Mouse (Mus musculus) v-Abl transformed pro-B cells (cell line): ENCODE results near the gene Gm26920.
"Not testable (repeated sequence)": the region's sequence is repeated elsewhere in the genome, so short reads cannot be mapped to it uniquely, and the experiment has no call there.

ENCODE experiments used
- in situ Hi-C, 2 experiments: fragments of 400-800 bp; cut with MboI; formaldehyde crosslinking; loops; one replicate each; pipeline ENCODE4 v1.15.1; 2025; ENCODE audit not compliant: unreplicated experiment in 2 of 2

Gm26920 gene

DNA sequence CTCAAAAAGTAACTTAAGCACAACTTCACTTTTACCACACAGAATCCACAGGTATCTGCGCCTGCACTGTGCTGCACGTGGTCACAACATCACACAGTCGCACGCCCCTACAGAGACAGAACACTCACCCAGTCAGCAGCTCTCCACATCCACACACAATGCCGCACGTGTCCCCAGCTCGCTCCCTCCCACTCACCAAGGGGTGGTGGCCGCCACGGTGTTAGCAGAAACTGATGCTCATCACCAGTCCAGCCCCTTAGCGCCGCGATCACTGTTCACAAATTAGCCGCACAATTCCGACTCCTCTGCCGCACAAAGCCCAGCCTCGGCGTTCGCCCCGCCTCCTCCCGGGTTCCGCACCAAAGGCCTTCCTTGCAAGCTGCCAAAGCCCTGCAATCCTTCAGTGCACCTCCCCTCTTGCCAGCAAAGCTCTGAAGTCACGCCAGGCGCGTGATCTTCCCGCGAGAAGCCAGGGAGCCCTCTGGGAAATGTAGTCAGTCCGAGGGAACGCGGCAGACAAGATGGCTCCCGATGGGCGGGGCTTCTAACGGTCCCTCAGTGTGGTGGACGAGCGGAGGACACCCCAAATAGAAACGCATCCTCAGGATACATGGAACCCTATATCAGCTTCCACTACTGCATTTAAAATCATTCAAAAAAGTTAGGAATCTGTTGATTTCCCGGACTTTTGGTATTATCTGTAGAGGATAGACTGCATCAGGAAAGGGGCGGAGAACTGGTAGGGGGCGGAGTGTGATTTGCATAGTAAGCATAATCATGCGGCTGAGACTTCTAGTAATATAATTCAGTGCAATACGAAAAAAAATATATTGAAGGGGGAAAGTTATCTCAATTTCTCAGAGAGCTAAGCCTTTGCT, at the start of gene Gm26920, which contains the start of gene Zfp566:
Gene Gm26920, minus strand, starts transcription at position 319 of the 878 bp plus-strand sequence.
Gene Zfp566, minus strand, starts transcription at position 436 of the 878 bp plus-strand sequence.
- in situ Hi-C loops, result loop anchor here (10.0 to 25.0 kb wide), 2 partner anchors 76 to 1278 kb away; partner anchors contain the start of gene Hnrnpl (in 1 of the 2)

DNA sequence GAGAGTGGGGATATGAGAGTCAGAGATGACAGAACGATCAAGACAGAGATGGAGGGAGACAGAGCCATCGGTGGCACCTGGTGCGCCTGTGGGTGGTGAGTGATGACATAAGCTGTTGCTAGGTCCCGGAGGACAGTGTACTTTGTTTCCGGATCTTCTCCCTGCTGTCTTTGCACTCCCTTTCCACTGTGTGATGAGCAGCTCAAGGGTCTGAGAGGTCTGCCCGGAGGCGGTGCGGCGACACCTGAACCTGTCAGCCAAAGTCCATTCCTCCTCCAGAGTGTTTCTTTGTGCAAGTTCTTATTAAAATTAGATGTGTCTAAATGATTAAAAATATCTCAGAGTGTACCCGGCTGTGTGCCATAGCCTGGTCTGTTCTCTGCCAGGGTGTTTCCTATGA, 46.6 kb upstream of the Gm26920 start:
- in situ Hi-C loops, result no loop called here

DNA sequence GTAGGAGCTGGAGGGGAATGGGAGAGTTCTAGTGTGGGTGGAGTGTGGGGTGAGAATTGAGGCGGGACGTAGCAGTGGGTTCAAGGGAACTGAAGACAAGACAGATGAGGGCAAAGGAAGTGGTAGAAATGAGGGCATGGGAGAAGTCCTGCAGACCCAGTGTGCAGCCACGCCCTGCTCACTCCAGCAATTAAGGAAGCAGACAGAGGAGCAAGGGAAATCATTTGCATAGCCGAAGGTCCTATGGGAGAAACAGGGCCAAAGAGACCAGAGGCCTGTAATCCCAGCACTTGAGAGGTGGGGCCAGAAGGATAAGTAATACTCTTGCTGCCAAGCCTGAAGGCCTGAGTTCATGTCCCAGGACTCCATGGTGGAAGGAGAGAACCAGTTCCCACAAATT, 42.2 kb upstream of the Gm26920 start:
- in situ Hi-C loops, result no loop called here

DNA sequence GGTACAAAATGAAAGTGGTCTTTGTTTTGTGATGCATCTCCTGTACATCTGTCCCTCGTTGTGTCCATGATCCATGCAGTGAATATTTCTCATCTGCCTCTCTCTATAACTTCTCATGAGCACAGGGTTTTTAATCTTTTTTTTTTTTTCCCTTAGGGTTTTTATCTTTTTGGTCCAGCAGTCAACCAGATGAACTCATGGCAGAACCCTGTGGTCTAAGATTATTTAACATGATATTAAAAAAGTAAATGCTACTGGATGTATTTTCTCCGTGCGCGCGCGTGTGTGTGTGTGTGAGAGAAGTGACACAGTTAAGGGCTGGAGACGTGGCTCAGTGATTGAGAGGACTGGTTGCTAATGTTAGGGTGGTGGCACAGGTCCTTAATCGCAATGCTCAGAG, 39.7 kb upstream of the Gm26920 start:
- in situ Hi-C loops, result no loop called here

DNA sequence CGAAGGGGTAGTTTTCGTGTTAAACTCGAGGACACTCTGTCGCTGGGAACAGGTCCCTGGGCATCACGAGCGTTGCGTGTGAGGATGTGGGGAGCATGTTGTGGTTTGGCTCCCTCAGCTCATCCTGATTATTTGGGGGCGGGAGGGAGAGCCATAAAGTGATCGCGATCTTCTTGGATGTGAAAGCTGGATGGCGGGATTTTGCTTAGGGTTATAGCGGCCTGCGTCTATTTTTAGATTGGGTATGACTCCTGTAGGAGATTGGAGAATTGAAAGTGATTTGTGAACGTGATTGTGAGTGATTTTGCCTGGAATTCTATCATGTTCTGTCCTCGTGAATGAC, 31.9 kb upstream of the Gm26920 start:
- in situ Hi-C loops, result no loop called here

DNA sequence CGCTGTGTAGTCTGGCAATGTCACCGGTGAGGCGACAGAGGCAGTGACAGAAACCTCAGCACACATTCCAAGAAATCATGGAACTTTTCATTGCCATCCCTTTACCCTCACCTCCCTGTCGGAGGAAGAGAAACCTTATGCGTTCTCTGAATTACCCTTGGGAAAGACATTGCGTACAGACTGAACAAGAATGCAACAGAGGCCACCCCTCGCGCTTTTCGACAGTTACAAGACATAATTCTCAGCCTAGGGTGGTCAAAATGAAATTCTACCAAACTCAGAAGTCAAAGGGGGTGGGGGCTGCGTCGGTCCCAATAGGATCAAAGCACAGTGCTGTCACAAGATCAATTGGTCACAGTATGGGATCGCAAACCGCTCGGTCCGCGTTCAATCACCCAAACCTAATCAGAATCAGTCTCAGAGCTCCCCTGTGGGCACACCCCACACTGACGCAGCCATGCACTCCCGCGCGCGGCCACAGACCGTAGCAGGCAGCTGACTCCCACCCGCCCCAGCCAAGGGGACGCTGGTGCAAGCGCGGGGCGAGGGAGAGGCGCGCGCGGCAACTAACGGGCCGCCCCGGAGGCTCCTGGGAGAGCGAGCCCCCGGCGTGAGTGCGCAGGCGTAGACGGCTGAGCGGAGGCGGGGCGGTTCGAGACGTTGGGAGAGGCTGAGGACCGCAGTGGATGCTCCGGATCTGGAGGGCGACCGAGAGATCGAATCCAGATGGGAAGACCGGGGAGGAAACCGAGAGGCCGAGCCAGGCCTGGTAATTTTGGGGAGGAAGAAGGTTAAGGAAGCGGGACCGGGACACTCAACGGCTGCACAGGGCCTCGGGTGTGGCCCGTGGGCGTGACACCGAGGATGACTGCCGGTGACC, 31.3 kb upstream of the Gm26920 start, which contains the start of gene Zfp382:
Gene Zfp382, plus strand, starts transcription at position 635 of the 880 bp plus-strand sequence.
- in situ Hi-C loops, result no loop called here

DNA sequence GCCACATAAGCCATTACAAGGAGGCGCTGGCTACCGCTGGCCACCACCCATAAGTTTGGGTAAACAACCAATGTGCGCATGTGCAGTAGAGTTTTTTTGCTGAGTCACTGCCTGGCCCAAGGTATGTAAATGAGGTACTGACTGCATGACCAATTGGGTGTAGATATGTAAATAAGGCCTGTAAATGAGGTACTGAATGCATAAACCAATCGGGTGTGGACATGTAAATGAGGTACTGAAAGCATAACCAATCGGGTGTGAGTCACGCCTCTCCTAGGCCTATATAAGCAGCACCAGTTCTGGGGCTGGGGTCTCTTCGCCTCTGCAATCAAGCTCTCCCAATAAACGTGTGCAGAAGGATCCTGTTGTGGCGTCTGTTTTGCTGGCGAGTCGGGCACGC, 27.7 kb upstream of the Gm26920 start:
- in situ Hi-C loops, result not testable (repeated sequence)

DNA sequence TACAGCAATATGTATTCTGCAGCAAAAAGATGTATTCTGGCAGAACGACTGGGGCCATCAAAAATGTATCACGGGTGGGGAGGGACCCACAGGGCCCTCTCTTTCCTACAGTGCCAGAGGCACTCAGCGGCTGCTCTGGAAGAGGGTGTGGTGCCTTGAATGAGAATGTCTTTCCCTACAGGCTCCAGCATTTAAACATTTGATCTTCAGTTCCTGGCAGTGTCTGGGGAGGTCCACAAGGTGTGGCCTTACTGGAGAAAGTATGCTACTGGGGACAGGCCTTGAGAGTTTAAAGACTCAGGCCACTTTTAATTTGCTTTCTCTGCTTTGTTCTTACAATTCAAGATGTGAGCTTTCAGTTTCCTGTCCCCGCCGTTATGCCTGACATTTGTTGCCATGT, 25.9 kb upstream of the Gm26920 start:
- in situ Hi-C loops, result no loop called here

DNA sequence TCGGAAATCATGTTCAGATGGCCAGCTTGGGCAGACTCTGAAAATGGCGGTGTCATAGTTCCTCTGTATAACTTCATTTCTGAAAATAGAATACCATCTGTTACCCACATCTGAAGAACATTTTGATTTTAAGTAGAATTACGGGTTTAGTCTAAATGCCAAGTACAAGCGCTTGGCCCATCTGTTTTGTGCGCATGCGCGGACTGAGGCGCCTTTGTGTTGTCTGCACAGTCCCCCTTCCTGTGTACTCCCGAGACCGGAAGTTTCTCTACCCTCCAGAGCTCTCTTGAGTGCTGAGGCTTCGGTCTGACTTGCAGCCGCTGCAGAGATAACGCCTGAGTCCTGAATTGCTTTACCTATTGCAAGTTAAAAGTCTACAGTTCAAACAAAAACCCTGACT, 9.1 kb upstream of the Gm26920 start:
- in situ Hi-C loops, result loop anchor here (10.0 to 25.0 kb wide), 2 partner anchors 84 to 1287 kb away; partner anchors contain the start of gene Hnrnpl (in 1 of the 2)

DNA sequence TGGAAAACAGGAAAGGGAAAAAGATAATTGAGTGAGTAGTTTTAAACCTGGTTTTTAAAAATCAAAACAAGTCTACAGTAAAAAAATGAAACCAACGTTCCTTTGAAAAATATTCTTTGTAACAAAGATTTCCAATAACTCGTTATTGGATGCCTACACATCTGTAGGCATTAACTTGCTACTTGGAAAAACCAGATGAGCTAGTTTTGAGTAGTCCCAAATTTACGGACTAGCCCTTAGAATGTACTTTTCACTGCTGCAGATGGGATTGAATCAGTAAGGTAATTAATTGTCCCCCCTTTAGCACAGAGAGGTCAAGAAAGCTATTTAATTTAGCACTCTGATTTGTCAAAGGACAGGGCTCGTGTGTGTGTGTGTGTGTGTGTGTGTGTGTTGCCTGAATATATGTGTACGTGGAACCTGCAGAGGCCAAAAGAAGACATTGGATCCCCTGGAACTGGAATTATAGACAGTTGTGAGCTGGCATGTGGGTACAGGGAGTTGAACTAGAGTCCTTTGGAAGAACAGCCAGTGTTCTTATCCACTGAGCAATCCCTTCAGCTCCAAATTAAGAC, 5.4 kb upstream of the Gm26920 start:
- in situ Hi-C loops, result loop anchor here (10.0 to 25.0 kb wide), 2 partner anchors 81 to 1283 kb away; partner anchors contain the start of gene Hnrnpl (in 1 of the 2)

DNA sequence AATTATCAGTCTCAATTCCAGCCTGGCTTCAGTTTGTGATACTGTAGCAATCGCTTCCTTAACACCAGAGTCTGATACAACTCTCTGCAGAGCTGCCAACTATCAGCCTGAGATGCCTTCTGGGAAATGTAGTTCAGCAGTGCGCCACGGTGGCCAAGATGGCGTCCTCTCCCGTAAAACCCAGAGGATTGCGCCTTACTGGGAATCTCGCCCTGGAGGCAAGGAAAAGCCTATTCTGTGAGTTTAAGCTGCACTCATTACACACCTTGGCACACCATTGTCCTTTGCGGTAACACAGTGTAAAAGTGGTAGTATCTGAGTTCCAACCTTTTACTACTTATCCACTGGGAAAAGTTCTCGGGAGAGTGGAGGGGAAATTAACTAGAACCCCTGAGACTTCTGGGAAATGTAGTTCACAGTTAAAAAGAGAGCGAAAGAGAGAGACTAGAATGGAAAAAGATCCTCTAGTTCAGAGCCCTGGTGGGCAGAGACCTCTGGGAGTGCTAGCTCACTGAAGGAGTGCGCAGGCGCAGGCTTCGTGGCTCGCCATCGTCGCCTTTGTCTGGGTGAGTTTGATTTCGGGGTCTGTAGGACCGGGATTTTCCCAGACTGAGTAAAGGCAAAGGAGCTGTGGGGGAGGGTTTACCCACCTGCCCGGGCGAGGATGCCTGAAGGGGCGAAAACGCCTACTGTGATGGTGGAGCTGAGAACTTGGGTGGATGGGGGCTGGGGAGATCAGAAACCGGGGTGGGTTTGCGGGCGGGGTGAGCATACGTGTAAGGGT, 4.6 kb upstream of the Gm26920 start, which contains the start of gene Zfp260:
Gene Zfp260, plus strand, starts transcription at position 132 of the 784 bp plus-strand sequence.
- in situ Hi-C loops, result loop anchor here (10.0 to 25.0 kb wide), 2 partner anchors 80 to 1283 kb away; partner anchors contain the start of gene Hnrnpl (in 1 of the 2)

DNA sequence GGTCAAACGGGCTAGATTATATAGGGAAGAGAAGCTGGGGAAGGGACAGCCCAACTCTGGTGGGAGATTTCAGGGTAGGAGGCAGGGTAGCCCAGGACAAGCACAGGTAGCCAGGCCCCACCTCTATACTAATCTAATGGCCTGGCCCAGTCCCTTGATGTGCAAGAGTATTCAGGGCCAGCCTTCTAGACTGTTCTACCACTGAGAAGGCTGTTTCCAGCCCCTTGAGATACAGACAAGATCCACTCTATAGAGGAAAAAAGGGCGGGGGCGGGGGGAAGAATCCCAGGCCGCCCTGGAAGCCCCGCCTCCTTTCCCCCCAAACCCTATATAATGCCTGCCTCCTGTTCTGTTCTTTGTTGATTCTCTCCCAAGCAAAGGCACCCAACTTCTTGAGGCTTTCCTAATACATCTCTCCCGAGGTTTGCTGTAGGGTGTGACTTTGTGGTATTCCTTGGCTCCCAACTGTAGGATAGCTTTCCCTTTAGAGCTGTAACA, 3.8 kb upstream of the Gm26920 start:
- in situ Hi-C loops, result loop anchor here (10.0 to 25.0 kb wide), 2 partner anchors 79 to 1282 kb away; partner anchors contain the start of gene Hnrnpl (in 1 of the 2)

DNA sequence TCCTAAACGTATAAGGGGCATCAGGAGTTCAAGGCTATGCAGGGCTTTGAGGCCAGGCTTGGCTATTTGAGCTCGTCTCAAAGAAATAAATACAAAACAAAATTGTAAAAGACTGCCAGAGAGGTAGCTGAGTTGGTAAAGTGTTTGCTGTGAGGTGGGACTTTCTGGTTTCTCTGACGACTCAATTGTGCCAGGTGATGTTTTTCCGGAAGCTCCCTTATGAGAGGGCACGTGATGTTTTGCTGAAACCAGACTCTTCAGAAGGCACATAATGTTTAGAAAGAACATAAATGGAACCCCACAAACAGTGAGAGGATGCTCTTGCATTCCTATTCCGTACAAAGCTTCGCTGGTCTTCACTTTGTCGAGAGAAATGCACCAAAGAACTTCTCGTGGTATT, 2.5 kb upstream of the Gm26920 start:
- in situ Hi-C loops, result loop anchor here (10.0 to 25.0 kb wide), 2 partner anchors 78 to 1280 kb away; partner anchors contain the start of gene Hnrnpl (in 1 of the 2)

DNA sequence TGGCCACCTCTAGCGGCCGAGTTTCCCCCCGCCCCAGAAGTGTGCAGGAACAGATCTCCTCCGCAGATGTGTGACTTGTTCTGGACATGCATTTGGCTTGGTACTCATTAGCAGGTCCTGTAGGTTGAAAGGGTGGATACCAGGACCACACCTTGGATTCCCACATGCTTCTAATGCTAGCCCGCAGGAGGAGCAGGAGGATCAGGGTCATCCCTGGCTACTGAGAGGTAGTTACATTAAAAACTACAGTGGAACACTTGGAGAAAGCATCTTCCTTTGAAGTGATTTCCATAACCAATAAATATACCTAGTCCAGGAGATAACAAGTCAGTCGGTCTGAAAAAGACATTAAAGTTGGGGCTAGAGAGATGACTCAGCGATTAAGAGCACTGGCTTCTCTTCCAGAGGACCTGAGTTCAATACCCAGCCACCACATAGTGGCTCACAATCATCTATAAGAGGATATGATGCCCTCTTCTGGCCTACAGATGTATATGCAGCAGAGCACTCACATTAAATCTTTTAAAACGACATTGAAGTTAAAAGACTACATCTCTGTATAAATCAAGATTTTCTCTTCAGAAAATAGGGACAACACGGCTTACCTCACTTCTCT, 868 bp upstream of the Gm26920 start:
- in situ Hi-C loops, result loop anchor here (10.0 to 25.0 kb wide), 2 partner anchors 76 to 1279 kb away; partner anchors contain the start of gene Hnrnpl (in 1 of the 2)

DNA sequence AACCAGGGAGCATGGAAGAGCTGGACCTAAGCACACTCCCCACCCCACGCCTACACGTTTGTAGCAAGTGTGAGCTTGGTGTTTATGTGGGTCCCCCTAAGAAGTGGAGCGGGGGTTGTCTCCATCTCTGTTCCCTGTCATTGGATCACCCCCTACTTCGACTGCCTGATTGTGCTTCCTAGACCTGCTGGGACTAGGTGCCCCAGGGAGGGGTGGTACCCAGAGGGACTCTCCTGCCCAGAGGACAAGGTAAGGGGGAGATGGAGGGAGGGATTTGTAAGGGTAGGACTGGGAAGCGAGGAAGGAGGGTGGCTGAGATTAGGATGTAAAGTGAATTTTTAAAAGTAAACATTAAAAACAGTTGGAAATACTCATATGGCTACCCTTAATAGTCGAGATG, 805 bp downstream of the Gm26920 start:
- in situ Hi-C loops, result loop anchor here in 1 of 2 experiments (5.0 to 25.0 kb wide), 2 partner anchors 72 to 1277 kb away; partner anchors contain the start of gene Hnrnpl

DNA sequence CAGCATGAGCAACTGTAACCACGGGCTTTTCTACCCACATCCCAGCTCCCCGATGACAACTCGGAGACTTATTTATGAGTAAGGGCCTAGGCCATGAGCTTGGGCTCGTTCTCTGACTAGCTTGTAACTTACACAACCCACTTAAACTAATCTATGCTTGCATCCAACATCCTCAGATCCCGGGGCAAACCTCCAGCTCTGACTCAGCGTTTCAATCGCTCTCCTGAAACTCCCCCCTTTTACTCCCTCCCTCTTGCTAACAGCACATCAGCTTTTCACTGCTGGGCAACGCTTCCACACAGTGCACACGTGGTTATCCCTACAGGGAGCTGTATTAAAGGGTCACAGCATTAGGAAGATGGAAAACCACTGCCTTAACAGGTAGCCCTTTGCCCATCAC, 3.7 kb downstream of the Gm26920 start:
- in situ Hi-C loops, result loop anchor here in 1 of 2 experiments (5.0 to 25.0 kb wide), 2 partner anchors 69 to 1274 kb away; partner anchors contain the start of gene Hnrnpl

DNA sequence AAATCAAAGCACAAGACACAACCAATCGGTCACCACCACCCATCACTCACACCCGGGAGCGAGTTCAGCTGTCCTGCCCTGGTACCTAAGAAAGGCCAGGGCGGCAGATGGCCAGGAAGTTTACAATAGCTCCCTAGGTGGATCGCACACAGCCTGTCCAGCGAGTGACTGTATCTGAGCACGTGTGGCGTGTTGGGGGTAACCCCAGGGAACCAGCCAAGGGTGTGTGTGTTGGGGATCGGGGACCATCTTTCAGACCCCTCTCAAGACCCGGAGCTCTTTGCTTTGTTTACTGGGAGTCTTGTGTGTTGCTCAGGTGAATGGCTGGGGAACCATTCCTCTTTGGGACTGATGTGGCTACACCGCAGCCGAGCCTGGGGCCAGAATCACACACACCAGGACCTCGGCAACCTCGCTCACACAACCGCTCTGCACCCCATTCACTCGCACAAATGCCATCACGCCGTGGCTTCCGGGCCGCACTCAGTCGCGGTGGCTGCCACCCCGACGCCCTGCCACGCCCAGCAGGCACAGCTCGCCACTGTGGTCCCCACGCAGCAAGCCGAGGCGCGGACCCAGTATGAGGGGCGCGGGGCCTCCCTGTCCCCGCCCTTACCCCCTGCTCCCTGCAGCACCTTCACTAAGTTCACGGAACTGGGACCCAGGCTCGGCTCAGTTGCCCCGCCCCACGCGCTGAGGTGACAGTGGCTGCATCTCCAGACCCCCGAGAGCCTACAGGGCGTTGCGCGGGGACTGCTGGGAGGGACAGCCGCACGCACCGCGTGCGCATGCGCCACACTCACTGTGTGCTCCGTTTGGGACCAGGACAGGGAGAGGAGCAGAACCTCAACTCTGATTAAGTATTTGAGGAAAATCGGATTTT, 17.8 kb downstream of the Gm26920 start, which contains the start of gene Zfp82:
Gene Zfp82, minus strand, starts transcription at position 755 of the 883 bp plus-strand sequence.
- in situ Hi-C loops, result no loop called here
